Mouse (Mus musculus): ENCODE data around the gene Themis2. TPM values are rescaled to one million over a fixed set of nuclear protein-coding genes. Genes with fewer than 3 reads are reported as not detected.

Gene Themis2
- total and polyA plus RNA-seq, 3 experiments, result 9.3 to 35.7 (median 14.2) TPM

DNA sequence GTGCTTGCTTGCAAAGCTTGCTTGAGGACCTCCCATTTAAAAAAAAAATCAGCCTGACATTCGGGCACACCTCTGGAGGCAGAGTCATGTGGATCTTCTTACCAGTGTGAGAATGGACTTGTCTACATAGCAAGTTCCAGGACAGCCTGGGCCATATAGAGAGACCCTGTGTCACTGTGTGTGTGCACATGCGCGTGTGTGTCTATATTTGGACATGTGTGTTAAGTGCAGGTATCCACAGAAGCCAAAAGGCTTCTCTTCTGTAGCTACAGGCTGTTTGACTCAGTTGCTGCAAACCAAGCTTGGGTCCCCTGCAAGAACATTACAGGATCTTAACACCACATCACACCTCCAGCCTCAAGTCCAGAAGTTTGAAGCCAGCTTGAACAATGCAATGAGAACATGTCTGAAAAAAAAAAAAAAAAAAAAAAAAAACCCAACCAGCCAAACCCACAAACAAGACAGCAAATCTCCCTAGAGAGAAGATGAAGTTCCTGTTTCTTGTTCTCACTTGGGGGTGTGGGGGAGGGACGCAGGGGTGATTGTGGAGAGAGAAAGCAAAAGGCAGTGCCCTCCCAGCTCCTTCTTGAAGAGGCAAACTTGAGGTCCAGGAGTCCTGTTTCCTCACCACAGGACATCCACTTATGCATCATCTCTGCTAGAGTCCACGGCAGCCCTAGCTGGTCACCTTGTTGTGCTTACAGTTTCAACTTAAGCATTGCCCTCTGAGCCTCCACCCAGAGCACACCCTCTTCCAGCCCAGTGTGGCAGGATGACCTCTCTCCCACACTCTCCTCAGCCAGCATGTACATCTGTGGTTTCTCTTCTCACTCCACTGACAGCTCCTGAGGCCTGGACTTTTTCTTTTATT, 11.8 kb upstream of the Themis2 start:
- Histone ChIP-seq H3K27me3 (replicated peaks) (no peaks in the 10 kb centered on the region), H3K4me3 (replicated peaks in 1 of 3; ENCODE audit: low read depth in 2 of 3, low read length in 2 of 3, poor library complexity in 1 of 3) (peak overlapping the region in 1 of 3 experiments; percentile 22), H3K9ac (ENCODE audit: insufficient read depth, low read depth) (peak overlapping the region; percentile 55; the same call in 1 of the 2 replicates), H3K36me3 (replicated peaks in 1 of 2; ENCODE audit: control insufficient read depth in 1 of 2, insufficient read depth in 1 of 2, low read length in 1 of 2) (no peaks in the 10 kb centered on the region), H3K27ac (ENCODE audit: insufficient read depth, low read depth) (peak overlapping the region; percentile 96), H3K79me2 (replicated peaks; ENCODE audit: control insufficient read depth, extremely low read depth, insufficient read depth, poor library complexity, severe bottlenecking) (no peaks in the 10 kb centered on the region), H3K9me3 (replicated peaks; ENCODE audit: low read length) (peaks cover 15% of the 10 kb centered on the region), H3K4me2 (ENCODE audit: insufficient read depth, low read depth, poor library complexity, severe bottlenecking) (peak overlapping the region; percentile 89), H3K4me1 (ENCODE audit: control insufficient read depth in 1 of 2, insufficient read depth in 2 of 2) (peaks cover 16 to 53% of the 10 kb centered on the region in 2 experiments)
- DNase-seq (ENCODE audit: extremely low read depth), result peak; percentile 91
- dilution Hi-C loops (cut with MboI; ENCODE audit: extremely low pct_ligation_motif_present, extremely low pct_unique_long_range_greater_than_20kb, low sequenced_read_pairs), result no loop called here
- in situ Hi-C loops (cut with MboI; ENCODE audit: low pct_ligation_motif_present, low pct_unique_long_range_greater_than_20kb, low sequenced_read_pairs), result no loop called here
- TF ChIP-seq HCFC1 (IDR thresholded peaks at IDR 0.05; ENCODE audit: low read depth, low read length) (no peak; the same call in 1 of the 2 replicates), ETS1 (conservative IDR thresholded peaks at IDR 0.05; ENCODE audit: low read depth, low read length) (peak; percentile 69), NRF1 (IDR thresholded peaks at IDR 0.05; ENCODE audit: low read depth, low read length) (peak; percentile 79), CTCF (conservative IDR thresholded peaks at IDR 0.05 in 1 of 2, IDR thresholded peaks at IDR 0.05 in 1 of 2; ENCODE audit: low read depth in 2 of 2, low read length in 2 of 2) (no peak), PAX5 (IDR thresholded peaks at IDR 0.05; ENCODE audit: low read length) (no peak), RCOR1 (conservative IDR thresholded peaks at IDR 0.05; ENCODE audit: low read depth, low read length) (0 out of 2 replicates have a peak, but pooled peaks have one; percentile 61), SIN3A (IDR thresholded peaks at IDR 0.05; ENCODE audit: low read length) (no peak), ELF1 (IDR thresholded peaks at IDR 0.05; ENCODE audit: low read depth, low read length) (peak; percentile 36; the same call in 1 of the 2 replicates), IRF4 (IDR thresholded peaks at IDR 0.05; ENCODE audit: low read depth, low read length) (peak; percentile 64; the same call in 1 of the 2 replicates), MAX (IDR thresholded peaks at IDR 0.05; ENCODE audit: low read length) (peak; percentile 82), POLR2AphosphoS2 (IDR thresholded peaks at IDR 0.05; ENCODE audit: low read depth, low read length) (no peak), MAZ (IDR thresholded peaks at IDR 0.05; ENCODE audit: low read depth, low read length) (peak; percentile 39; the same call in 1 of the 2 replicates), MYC (IDR thresholded peaks at IDR 0.05; ENCODE audit: low read depth, low read length) (0 out of 2 replicates have a peak, but pooled peaks have one; percentile 17), E2F4 (IDR thresholded peaks at IDR 0.05; ENCODE audit: insufficient replicate concordance, low read depth, low read length) (no peak), TCF12 (IDR thresholded peaks at IDR 0.05; ENCODE audit: low read depth, low read length) (peak; percentile 53), CHD2 (IDR thresholded peaks at IDR 0.05; ENCODE audit: low read length) (peak; percentile 82; the same call in 1 of the 2 replicates), POLR2A (IDR thresholded peaks at IDR 0.05; ENCODE audit: low read depth, low read length) (0 out of 2 replicates have a peak, but pooled peaks have one; percentile 43), BHLHE40 (IDR thresholded peaks at IDR 0.05; ENCODE audit: low read depth, low read length) (peak; percentile 28; the same call in 1 of the 2 replicates), MXI1 (IDR thresholded peaks at IDR 0.05; ENCODE audit: low read depth, low read length) (peak; percentile 63; the same call in 1 of the 2 replicates), MAFK (IDR thresholded peaks at IDR 0.05; ENCODE audit: insufficient replicate concordance, low read length) (no peak), EP300 (IDR thresholded peaks at IDR 0.05; ENCODE audit: low read length) (peak; percentile 82), RAD21 (IDR thresholded peaks at IDR 0.05; ENCODE audit: low read depth, low read length) (no peak), ZC3H11A (IDR thresholded peaks at IDR 0.05; ENCODE audit: low read depth, low read length) (no peak), NELFE (IDR thresholded peaks at IDR 0.05; ENCODE audit: low read depth, low read length) (no peak), GABPA (IDR thresholded peaks at IDR 0.05; ENCODE audit: insufficient replicate concordance, low read depth, low read length) (no peak), ZKSCAN1 (IDR thresholded peaks at IDR 0.05; ENCODE audit: borderline replicate concordance, low read depth, low read length) (no peak; the same call in 1 of the 2 replicates), MEF2A (IDR thresholded peaks at IDR 0.05; ENCODE audit: borderline replicate concordance, low read depth, low read length) (peak; percentile 64; the same call in 1 of the 2 replicates), TBP (conservative IDR thresholded peaks at IDR 0.05; ENCODE audit: low read depth, low read length) (0 out of 2 replicates have a peak, but pooled peaks have one; percentile 12), CHD1 (IDR thresholded peaks at IDR 0.05; ENCODE audit: low read depth, low read length) (no peak), UBTF (IDR thresholded peaks at IDR 0.05; ENCODE audit: low read depth, low read length) (no peak), ZNF384 (IDR thresholded peaks at IDR 0.05; ENCODE audit: low read depth, low read length) (peak; percentile 99), KAT2A (IDR thresholded peaks at IDR 0.05; ENCODE audit: insufficient replicate concordance, low read length) (0 out of 2 replicates have a peak, but pooled peaks have one; percentile 30), JUN (IDR thresholded peaks at IDR 0.05; ENCODE audit: insufficient read depth, low read depth, low read length) (no peak; the same call in 1 of the 2 replicates), JUND (conservative IDR thresholded peaks at IDR 0.05; ENCODE audit: low read depth, low read length) (no peak; the same call in 1 of the 2 replicates), USF2 (conservative IDR thresholded peaks at IDR 0.05; ENCODE audit: low read depth, low read length) (no peak), USF1 (IDR thresholded peaks at IDR 0.05; ENCODE audit: low read depth, low read length) (no peak), SMC3 (IDR thresholded peaks at IDR 0.05; ENCODE audit: low read depth, low read length) (no peak)

All from CH12.LX (cell line).